Mouse (Mus musculus): ENCODE data around the gene Rad1.
"Not testable (repeated sequence)": the region's sequence is repeated elsewhere in the genome, so short reads cannot be mapped to it uniquely, and the experiment has no call there.

The Rad1 gene

DNA sequence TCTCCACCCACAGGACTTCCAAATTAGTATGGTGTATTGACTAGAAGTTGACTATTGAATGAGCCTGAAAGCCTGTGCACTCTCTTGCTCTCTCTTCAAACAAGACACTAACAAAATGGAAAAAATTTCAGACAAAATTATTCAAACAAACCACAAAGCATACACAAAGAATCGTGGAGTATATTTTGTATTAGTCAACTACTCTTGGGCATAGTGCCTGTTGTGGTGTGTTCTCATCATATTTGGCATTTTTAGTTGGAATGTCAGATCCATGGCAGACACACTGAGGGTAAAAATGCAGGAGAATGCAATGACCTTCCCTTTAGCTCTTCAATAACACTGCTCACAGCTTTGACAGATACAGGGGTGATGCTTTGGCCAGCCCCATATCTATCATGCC, 40.1 kb downstream of the Rad1 start:
- DNase-seq: no peak

- DNase-seq: no peak
Observed at GRCm38 (mm10) chr15:10531352-10531751, 45.5 kb downstream of the Rad1 start.

GRCm38 (mm10) chr15:10533361-10533760, 47.5 kb downstream of the Rad1 start:
- not testable (repeated sequence) for DNase-seq

DNA sequence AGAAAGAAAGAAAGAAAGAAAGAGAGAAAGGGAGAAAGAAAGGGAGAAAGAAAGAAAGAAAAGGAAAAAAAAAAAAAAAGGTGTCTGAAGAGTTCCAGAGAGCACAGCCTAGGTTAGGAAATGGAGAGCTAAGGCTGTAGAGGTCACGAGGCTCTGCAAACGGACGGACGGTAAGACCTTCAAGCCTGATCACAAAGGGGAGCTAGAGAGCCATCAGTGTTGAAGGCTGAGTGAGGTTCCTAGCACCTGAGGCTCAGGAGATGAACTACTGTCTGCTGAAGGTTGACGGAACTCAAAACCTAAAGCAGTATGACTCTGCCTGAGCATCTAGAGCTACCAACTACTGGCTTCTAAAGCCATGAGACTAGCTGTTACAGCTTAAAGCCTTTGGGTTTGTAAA, 48.8 kb downstream of the Rad1 start:
- DNase-seq: no peak

DNA sequence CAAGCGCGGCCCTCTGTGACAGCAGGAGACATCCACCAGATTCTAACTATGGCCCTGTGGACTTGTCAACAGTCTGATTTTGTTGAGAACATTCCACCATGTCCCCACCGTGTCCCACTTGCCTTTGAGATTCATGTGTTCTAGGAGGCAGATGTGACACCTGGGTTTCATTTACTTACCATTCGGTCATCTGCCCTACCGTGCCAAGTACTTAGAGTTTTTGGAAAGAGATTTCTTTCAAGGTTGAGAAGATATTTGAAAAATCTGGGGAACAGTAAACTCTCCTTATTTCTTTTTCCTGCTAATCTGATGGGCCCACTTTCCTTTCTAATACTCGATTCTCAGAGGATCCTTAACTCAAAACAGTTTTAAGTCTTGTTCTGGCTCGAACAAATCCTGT, 50.2 kb downstream of the Rad1 start:
- no peak for DNase-seq

GRCm38 (mm10) chr15:10540271-10541088, 54.7 kb downstream of the Rad1 start:
- DNase-seq: no peak
